Mouse (Mus musculus) kidney, postnatal 0 days (tissue): ENCODE results near the gene Cyp26a1. TPM values are rescaled to one million over a fixed set of nuclear protein-coding genes. Genes with fewer than 3 reads are reported as not detected.
A peak's percentile ranks its signal among the peaks of the same experiment; 100 is the strongest.

Source experiments
- ATAC-seq: fragments of 200-750 bp; cut with Nextera tagmentation; replicated peaks from 2 replicates; pipeline ENCODE4 v1.8.0; 2017; ENCODE audit warnings: low read depth, moderate number of reproducible peaks, moderate TSS enrichment, moderate library complexity; ENCODE audit not compliant: low FRiP score
- DNase-seq: peaks from one replicate; pipeline ENCODE4 v3.0.0-alpha.2; 2016; ENCODE audit warnings: low spot score
- H3K27ac ChIP-seq: fragments of 300-500 bp; sonication (generic); 2 replicates; pipeline ENCODE4 v1.5.1; 2014; ENCODE audit warnings: mild to moderate bottlenecking
- H3K27me3 ChIP-seq: fragments of 300-500 bp; sonication (generic); 2 replicates; pipeline ENCODE4 v1.6.1; 2014; ENCODE audit warnings: low read length, mixed read lengths; ENCODE audit not compliant: insufficient read depth
- H3K36me3 ChIP-seq: fragments of 300-500 bp; sonication (generic); 2 replicates; pipeline ENCODE4 v1.6.1; 2014; ENCODE audit warnings: low read length, mixed read lengths; ENCODE audit not compliant: insufficient read depth
- H3K4me1 ChIP-seq: fragments of 300-500 bp; sonication (generic); replicated peaks from 2 replicates; pipeline ENCODE4 v1.6.1; 2014; ENCODE audit warnings: antibody characterized with exemption, low read length, mixed read lengths; ENCODE audit not compliant: insufficient read depth
- H3K4me2 ChIP-seq: fragments of 300-500 bp; sonication (generic); 2 replicates; pipeline ENCODE4 v1.6.1; 2014; ENCODE audit warnings: mild to moderate bottlenecking, low read length, moderate library complexity, mixed read lengths
- H3K4me3 ChIP-seq: fragments of 300-500 bp; sonication (generic); replicated peaks from 2 replicates; pipeline ENCODE4 v1.5.1; 2014; ENCODE audit warnings: low read depth, low read length
- H3K9ac ChIP-seq: fragments of 300-500 bp; sonication (generic); 2 replicates; pipeline ENCODE4 v1.6.1; 2014; ENCODE audit warnings: low read depth, low read length
- H3K9me3 ChIP-seq: fragments of 300-500 bp; sonication (generic); replicated peaks from 2 replicates; pipeline ENCODE4 v1.6.1; 2016; ENCODE audit warnings: low read length, inconsistent platforms, mixed read lengths
- CTCF ChIP-seq: IDR thresholded peaks from 2 replicates; pipeline ENCODE4 v1.5.1; 2016; ENCODE audit warnings: antibody characterized with exemption, low read depth, mild to moderate bottlenecking, moderate library complexity
- WGBS: fragments of 180-500 bp; shearing (Covaris S2); extraction: QIAGEN DNeasy Blood & Tissue Kit; methylation state at CpG from one replicate; pipeline ENCODE4 v1.1.7; 2014; 5-methylcytosine and 5-hydroxymethylcytosine counted together
- polyA plus RNA-seq: library from polyadenylated mRNA; unstranded; fragments of >200 nt; fragmentation: Nextera tagmentation; extraction: Ambion mirVana; gene quantifications from 2 replicates; pipeline ENCODE4 v1.2.1, GENCODE M21; 2015

The Cyp26a1 gene
- polyA plus RNA-seq, 1 experiment from 2014 or later, result 2.6 TPM

- Histone ChIP-seq H3K9ac (no peak overlapping the region), H3K4me3 (no peak overlapping the region), H3K36me3 (no peaks in the 10 kb centered on the region), H3K27ac (no peak overlapping the region), H3K9me3 (no peaks in the 10 kb centered on the region), H3K4me1 (peaks cover 3% of the 10 kb centered on the region; the same call in 1 of the 2 replicates), H3K27me3 (peaks cover 84% of the 10 kb centered on the region), H3K4me2 (0 out of 2 replicates have a peak overlapping the region, but pooled peaks have one; percentile 3)
- ATAC-seq (peak; percentile 62), DNase-seq (peak; percentile 32)
- TF ChIP-seq CTCF, result peak; percentile 58; the same call in 1 of the 2 replicates
- WGBS, result 5% methylated on average over 62 of the region's 62 CpGs
Measured at GRCm38 (mm10) chr19:37686941-37687850, 10.4 kb upstream of the Cyp26a1 start.

DNA sequence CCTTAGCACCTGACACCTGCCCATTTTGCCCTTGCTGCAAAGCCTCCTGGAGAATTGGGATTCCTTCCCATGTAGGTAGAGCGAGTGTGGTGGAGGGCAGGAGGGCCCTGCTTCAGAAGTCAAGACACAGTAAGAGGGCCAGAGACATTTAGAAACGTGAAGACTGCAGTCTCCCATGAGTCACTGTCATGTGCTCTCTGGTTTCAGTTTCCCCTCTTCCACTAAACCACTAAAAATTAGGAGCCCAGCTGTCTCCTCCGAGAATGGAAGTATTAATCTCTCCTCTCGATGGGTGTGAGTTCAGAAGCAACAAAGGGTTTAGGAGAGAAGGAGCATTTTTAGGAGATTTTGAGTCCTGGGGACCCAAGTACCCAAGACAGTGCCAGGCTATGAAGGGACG lies 8.1 kb upstream of the Cyp26a1 start:
- no peak overlapping the region for H3K9ac ChIP-seq
- ATAC-seq, result no peak
- TF ChIP-seq CTCF, result no peak
- H3K27ac ChIP-seq, result no peak overlapping the region
- H3K27me3 ChIP-seq, result peaks cover 97% of the 10 kb centered on the region
- DNase-seq, result no peak
- WGBS, result 37% methylated on average over 5 of the region's 5 CpGs
- H3K4me1 ChIP-seq, result peaks cover 3% of the 10 kb centered on the region; the same call in 1 of the 2 replicates
- H3K4me3 ChIP-seq, result no peak overlapping the region
- H3K36me3 ChIP-seq, result no peaks in the 10 kb centered on the region
- no peaks in the 10 kb centered on the region for H3K9me3 ChIP-seq
- no peak overlapping the region for H3K4me2 ChIP-seq

DNA sequence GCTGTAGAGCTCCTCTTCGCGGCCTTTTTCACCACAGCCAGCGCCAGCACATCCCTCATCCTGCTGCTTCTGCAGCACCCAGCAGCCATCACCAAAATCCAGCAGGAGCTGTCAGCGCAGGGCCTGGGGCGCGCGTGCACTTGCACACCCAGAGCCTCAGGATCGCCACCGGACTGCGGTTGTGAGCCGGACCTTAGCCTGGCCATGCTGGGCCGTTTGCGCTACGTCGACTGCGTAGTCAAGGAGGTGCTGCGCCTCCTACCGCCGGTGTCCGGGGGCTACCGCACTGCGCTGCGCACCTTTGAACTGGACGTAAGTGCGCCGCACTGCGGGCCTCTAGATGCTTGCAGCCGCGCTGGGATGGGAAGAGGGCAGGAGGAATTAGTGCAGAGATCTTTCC lies 6.9 kb upstream of the Cyp26a1 start:
- no peak overlapping the region for H3K9ac ChIP-seq
- no peaks in the 10 kb centered on the region for H3K9me3 ChIP-seq
- H3K27ac ChIP-seq, result no peak overlapping the region
- H3K4me3 ChIP-seq, result no peak overlapping the region
- WGBS, result 4% methylated on average over 29 of the region's 29 CpGs
- H3K27me3 ChIP-seq, result peaks cover 98% of the 10 kb centered on the region
- peaks cover 3% of the 10 kb centered on the region; the same call in 1 of the 2 replicates for H3K4me1 ChIP-seq
- DNase-seq, result peak; percentile 31
- peak; percentile 59 for TF ChIP-seq CTCF
- H3K4me2 ChIP-seq, result no peak overlapping the region
- ATAC-seq, result no peak
- H3K36me3 ChIP-seq, result no peaks in the 10 kb centered on the region

GRCm38 (mm10) chr19:37692879-37693278 lies 4.7 kb upstream of the Cyp26a1 start:
- peak overlapping the region; percentile 30 for H3K4me3 ChIP-seq
- H3K4me2 ChIP-seq, result peak overlapping the region; percentile 64
- WGBS, result 1% methylated on average over 40 of the region's 40 CpGs
- no peak overlapping the region for H3K27ac ChIP-seq
- peaks cover 21% of the 10 kb centered on the region; the same call in 1 of the 2 replicates for H3K4me1 ChIP-seq
- no peaks in the 10 kb centered on the region for H3K9me3 ChIP-seq
- peaks cover 99% of the 10 kb centered on the region for H3K27me3 ChIP-seq
- DNase-seq (peak; percentile 43), ATAC-seq (peak; percentile 48)
- H3K36me3 ChIP-seq, result no peaks in the 10 kb centered on the region
- TF ChIP-seq CTCF, result no peak
- H3K9ac ChIP-seq, result no peak overlapping the region

DNA sequence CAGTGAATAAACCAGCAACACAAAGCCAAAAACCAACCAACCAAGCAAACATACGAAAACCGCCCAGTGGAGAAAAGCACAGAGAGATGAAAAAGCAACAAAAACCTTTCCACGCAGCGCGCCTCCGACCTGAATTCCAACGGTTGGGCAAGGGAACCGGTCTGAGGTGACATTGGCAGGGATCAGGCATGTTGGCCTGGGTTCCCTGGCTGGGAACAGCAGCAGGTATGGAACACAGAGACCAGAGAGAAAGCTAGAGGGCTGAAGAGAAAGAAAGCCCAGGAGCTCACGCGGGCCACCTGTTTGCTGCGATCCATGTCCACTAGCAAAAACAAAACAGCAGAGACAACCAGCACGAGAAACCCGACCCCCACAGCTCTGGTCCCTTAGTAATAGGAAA lies 2.5 kb upstream of the Cyp26a1 start:
- H3K9ac ChIP-seq, result no peak overlapping the region
- H3K4me3 ChIP-seq, result no peak overlapping the region
- H3K9me3 ChIP-seq, result no peaks in the 10 kb centered on the region
- no peak for DNase-seq
- no peak for TF ChIP-seq CTCF
- H3K27me3 ChIP-seq, result peaks cover 99% of the 10 kb centered on the region
- no peaks in the 10 kb centered on the region for H3K36me3 ChIP-seq
- peaks cover 25% of the 10 kb centered on the region; the same call in 1 of the 2 replicates for H3K4me1 ChIP-seq
- ATAC-seq, result no peak
- H3K4me2 ChIP-seq, result 0 out of 2 replicates have a peak overlapping the region, but pooled peaks have one; percentile 60
- H3K27ac ChIP-seq, result no peak overlapping the region
- 38% methylated on average over 13 of the region's 13 CpGs for WGBS

- WGBS, result 2% methylated on average over 42 of the region's 42 CpGs
- Histone ChIP-seq H3K9ac (no peak overlapping the region), H3K27ac (no peak overlapping the region), H3K36me3 (no peaks in the 10 kb centered on the region), H3K9me3 (no peaks in the 10 kb centered on the region), H3K4me1 (peaks cover 21% of the 10 kb centered on the region; the same call in 1 of the 2 replicates), H3K27me3 (peaks cover 99% of the 10 kb centered on the region), H3K4me3 (peak overlapping the region; percentile 35), H3K4me2 (peak overlapping the region; percentile 60)
- ATAC-seq (0 out of 2 replicates have a peak, but pooled peaks have one; percentile 4), DNase-seq (no peak)
- TF ChIP-seq CTCF, result no peak
Measured at GRCm38 (mm10) chr19:37695762-37696602, 1.6 kb upstream of the Cyp26a1 start.
